Mouse (Mus musculus): ENCODE results near the gene Tmem72. TPM values are rescaled to one million over a fixed set of nuclear protein-coding genes. Genes with fewer than 3 reads are reported as not detected.

The Tmem72 gene
- polyA plus RNA-seq, 1 experiment from 2014 or later, result 0.09 TPM

GRCm38 (mm10) chr6:116664031-116664430, 52.7 kb downstream of the Tmem72 start:
- no peaks in the 10 kb centered on the region for H3K9me3 ChIP-seq (ENCODE audit: control insufficient read depth, low read length)
- no peak for ATAC-seq (ENCODE audit: insufficient number of reproducible peaks, insufficient read depth, low FRiP score, low read depth)
- WGBS, result 75% methylated on average over 6 of the region's 6 CpGs

DNA sequence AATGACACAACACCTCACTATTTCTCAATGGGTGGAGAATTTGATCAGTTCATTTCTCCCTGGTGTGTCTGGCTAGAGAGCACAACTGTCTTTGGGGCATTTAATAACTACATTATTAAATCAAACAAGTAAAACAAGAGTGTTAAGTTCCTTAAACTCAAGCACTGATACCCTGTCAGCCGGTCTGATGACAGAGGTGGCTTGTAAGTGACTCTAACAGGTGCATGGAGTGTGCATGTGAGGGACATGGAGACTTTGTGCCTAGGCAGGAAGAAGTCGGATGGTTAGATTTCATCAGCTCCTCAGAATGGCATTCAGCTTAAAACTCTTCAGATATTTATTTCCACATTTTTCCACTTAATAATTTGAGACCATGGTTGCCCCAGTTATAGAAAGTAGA, 53.3 kb downstream of the Tmem72 start:
- H3K4me3 ChIP-seq (ENCODE audit: control insufficient read depth in 1 of 2, insufficient read depth in 1 of 2, low read depth in 1 of 2, low read length in 2 of 2), result no peak overlapping the region
- 80% methylated on average over 2 of the region's 2 CpGs for WGBS
- H3K4me1 ChIP-seq (ENCODE audit: control insufficient read depth in 2 of 2, insufficient read depth in 2 of 2, low read length in 2 of 2), result peaks cover 0 to 12% of the 10 kb centered on the region in 2 experiments; a peak in 2 of 4 replicates

More at GRCm38 (mm10) chr6:116664031-116664430, 52.7 kb downstream of the Tmem72 start:
- Histone ChIP-seq H3K27me3 (ENCODE audit: control insufficient read depth, insufficient read depth, low read length) (no peaks in the 10 kb centered on the region), H3K4me3 (ENCODE audit: control insufficient read depth in 1 of 2, insufficient read depth in 1 of 2, low read depth in 1 of 2, low read length in 2 of 2) (no peak overlapping the region), H3K4me1 (ENCODE audit: control insufficient read depth in 2 of 2, insufficient read depth in 2 of 2, low read length in 2 of 2) (peaks cover 0 to 12% of the 10 kb centered on the region in 2 experiments; a peak in 2 of 4 replicates), H3K4me2 (ENCODE audit: low read length) (no peak overlapping the region), H3K36me3 (ENCODE audit: control insufficient read depth, insufficient read depth, low read length) (no peaks in the 10 kb centered on the region), H3K9ac (ENCODE audit: low read length) (no peak overlapping the region), H3K27ac (replicated peaks in 1 of 2; ENCODE audit: control insufficient read depth in 1 of 2, insufficient read depth in 1 of 2, low read depth in 2 of 2, low read length in 2 of 2) (no peak overlapping the region)

DNA sequence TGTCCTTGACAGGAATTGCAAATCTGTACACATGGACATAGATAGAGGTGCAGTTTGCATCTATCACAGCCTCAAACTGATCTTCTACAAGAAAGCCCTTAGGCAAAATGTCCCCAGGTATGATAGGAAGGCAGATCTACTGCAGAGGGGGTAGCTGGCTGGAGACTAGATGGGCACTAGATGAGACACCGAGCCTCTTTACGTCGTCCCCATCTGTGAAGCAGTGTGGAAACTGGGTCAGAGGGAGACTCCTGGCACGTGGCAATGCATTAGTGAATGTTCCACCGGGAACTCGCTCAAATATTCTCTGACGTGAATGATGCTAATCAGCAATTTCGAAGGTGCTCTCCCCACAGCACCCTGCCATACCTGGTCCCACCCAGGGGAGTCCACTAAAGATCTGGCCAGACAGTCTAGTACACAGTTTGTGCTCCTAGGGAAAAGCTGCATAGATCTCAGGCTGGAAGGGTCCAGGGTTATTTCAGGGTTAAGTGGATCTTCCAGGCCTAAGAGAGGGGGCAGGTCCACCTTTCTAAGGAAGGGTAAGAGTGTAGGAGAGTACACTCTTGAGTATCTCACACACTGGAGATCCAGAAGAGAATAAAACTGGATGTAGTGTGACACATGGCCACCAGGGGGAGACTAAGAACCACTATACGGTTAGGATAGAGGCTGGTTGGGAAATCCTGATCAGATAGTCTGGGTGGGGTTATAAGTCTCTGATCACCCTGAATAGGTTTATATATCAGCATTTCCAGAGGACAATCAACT, 62.8 kb downstream of the Tmem72 start:
- Histone ChIP-seq H3K27me3 (ENCODE audit: control insufficient read depth, insufficient read depth, low read length) (no peaks in the 10 kb centered on the region), H3K4me3 (ENCODE audit: control insufficient read depth in 1 of 2, insufficient read depth in 1 of 2, low read depth in 1 of 2, low read length in 2 of 2) (no peak overlapping the region), H3K4me1 (ENCODE audit: control insufficient read depth in 2 of 2, insufficient read depth in 2 of 2, low read length in 2 of 2) (peaks cover 18 to 23% of the 10 kb centered on the region in 2 experiments), H3K4me2 (ENCODE audit: low read length) (no peak overlapping the region), H3K27ac (replicated peaks in 1 of 2; ENCODE audit: control insufficient read depth in 1 of 2, insufficient read depth in 1 of 2, low read depth in 2 of 2, low read length in 2 of 2) (no peak overlapping the region), H3K36me3 (ENCODE audit: control insufficient read depth, insufficient read depth, low read length) (peaks cover 11% of the 10 kb centered on the region), H3K9ac (ENCODE audit: low read length) (no peak overlapping the region), H3K9me3 (ENCODE audit: control insufficient read depth, low read length) (no peaks in the 10 kb centered on the region)
- ATAC-seq (ENCODE audit: insufficient number of reproducible peaks, insufficient read depth, low FRiP score, low read depth), result no peak
- 56% methylated on average over 9 of the region's 9 CpGs for WGBS

More for the DNA sequence above, 53.3 kb downstream of the Tmem72 start:
- Histone ChIP-seq H3K27me3 (ENCODE audit: control insufficient read depth, insufficient read depth, low read length) (no peaks in the 10 kb centered on the region), H3K4me2 (ENCODE audit: low read length) (no peak overlapping the region), H3K27ac (replicated peaks in 1 of 2; ENCODE audit: control insufficient read depth in 1 of 2, insufficient read depth in 1 of 2, low read depth in 2 of 2, low read length in 2 of 2) (no peak overlapping the region), H3K9ac (ENCODE audit: low read length) (no peak overlapping the region), H3K36me3 (ENCODE audit: control insufficient read depth, insufficient read depth, low read length) (no peaks in the 10 kb centered on the region), H3K9me3 (ENCODE audit: control insufficient read depth, low read length) (no peaks in the 10 kb centered on the region)
- ATAC-seq (ENCODE audit: insufficient number of reproducible peaks, insufficient read depth, low FRiP score, low read depth), result no peak

GRCm38 (mm10) chr6:116653191-116653590, 63.5 kb downstream of the Tmem72 start:
- no peak overlapping the region for H3K4me2 ChIP-seq (ENCODE audit: low read length)
- no peaks in the 10 kb centered on the region for H3K9me3 ChIP-seq (ENCODE audit: control insufficient read depth, low read length)
- no peak overlapping the region for H3K4me3 ChIP-seq (ENCODE audit: control insufficient read depth in 1 of 2, insufficient read depth in 1 of 2, low read depth in 1 of 2, low read length in 2 of 2)
- WGBS, result 82% methylated on average over 3 of the region's 3 CpGs
- H3K9ac ChIP-seq (ENCODE audit: low read length), result no peak overlapping the region
- ATAC-seq (ENCODE audit: insufficient number of reproducible peaks, insufficient read depth, low FRiP score, low read depth), result no peak
- H3K36me3 ChIP-seq (ENCODE audit: control insufficient read depth, insufficient read depth, low read length), result peaks cover 11% of the 10 kb centered on the region
- H3K4me1 ChIP-seq (ENCODE audit: control insufficient read depth in 2 of 2, insufficient read depth in 2 of 2, low read length in 2 of 2), result peaks cover 18 to 23% of the 10 kb centered on the region in 2 experiments
- H3K27me3 ChIP-seq (ENCODE audit: control insufficient read depth, insufficient read depth, low read length), result no peaks in the 10 kb centered on the region
- H3K27ac ChIP-seq (replicated peaks in 1 of 2; ENCODE audit: control insufficient read depth in 1 of 2, insufficient read depth in 1 of 2, low read depth in 2 of 2, low read length in 2 of 2), result no peak overlapping the region

- H3K9ac ChIP-seq (ENCODE audit: low read length), result peak overlapping the region; percentile 66
- peak overlapping the region; percentile 61 for H3K4me2 ChIP-seq (ENCODE audit: low read length)
- ATAC-seq (ENCODE audit: insufficient number of reproducible peaks, insufficient read depth, low FRiP score, low read depth), result peak; percentile 22; the same call in 1 of the 2 replicates
- peaks cover 11% of the 10 kb centered on the region for H3K36me3 ChIP-seq (ENCODE audit: control insufficient read depth, insufficient read depth, low read length)
- 46% methylated on average over 20 of the region's 20 CpGs for WGBS
- H3K27me3 ChIP-seq (ENCODE audit: control insufficient read depth, insufficient read depth, low read length), result no peaks in the 10 kb centered on the region
- H3K9me3 ChIP-seq (ENCODE audit: control insufficient read depth, low read length), result no peaks in the 10 kb centered on the region
- peaks cover 18 to 23% of the 10 kb centered on the region in 2 experiments for H3K4me1 ChIP-seq (ENCODE audit: control insufficient read depth in 2 of 2, insufficient read depth in 2 of 2, low read length in 2 of 2)
- H3K4me3 ChIP-seq (ENCODE audit: control insufficient read depth in 1 of 2, insufficient read depth in 1 of 2, low read depth in 1 of 2, low read length in 2 of 2), result peak overlapping the region; percentile 29 to 39
- H3K27ac ChIP-seq (replicated peaks in 1 of 2; ENCODE audit: control insufficient read depth in 1 of 2, insufficient read depth in 1 of 2, low read depth in 2 of 2, low read length in 2 of 2), result peak overlapping the region; percentile 52 to 58
These were observed 65.1 kb downstream of the Tmem72 start for GRCm38 (mm10) chr6:116651437-116652118.

DNA sequence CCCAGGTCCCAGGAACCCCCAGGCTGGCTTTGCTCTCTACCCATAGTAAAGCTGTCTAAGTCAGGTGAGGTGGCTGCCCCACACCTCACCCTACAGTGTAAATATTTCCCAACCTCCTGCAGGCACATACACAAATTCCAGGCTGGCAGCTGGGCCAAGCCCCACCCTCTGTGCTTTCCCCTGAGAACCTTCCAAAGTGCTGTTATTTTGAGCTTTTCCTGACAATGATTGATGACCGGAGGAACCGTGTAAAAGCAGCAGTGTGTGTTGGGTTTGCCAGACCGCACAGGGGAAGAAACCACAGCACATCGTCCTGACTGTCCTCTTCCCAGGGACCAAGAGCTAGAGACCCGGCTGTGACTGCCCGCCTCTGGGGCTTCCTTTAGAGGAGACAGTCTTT, 66.3 kb downstream of the Tmem72 start, which contains the start of gene Depp1:
Depp1 (plus strand) TSS at position 204 of the 400 bp plus-strand sequence.
- H3K9me3 ChIP-seq (ENCODE audit: control insufficient read depth, low read length), result no peaks in the 10 kb centered on the region
- peaks cover 18 to 25% of the 10 kb centered on the region in 2 experiments for H3K4me1 ChIP-seq (ENCODE audit: control insufficient read depth in 2 of 2, insufficient read depth in 2 of 2, low read length in 2 of 2)
- H3K27ac ChIP-seq (replicated peaks in 1 of 2; ENCODE audit: control insufficient read depth in 1 of 2, insufficient read depth in 1 of 2, low read depth in 2 of 2, low read length in 2 of 2), result peak within 1 kb of the TSS; percentile 75 to 82
- H3K27me3 ChIP-seq (ENCODE audit: control insufficient read depth, insufficient read depth, low read length), result no peaks in the 10 kb centered on the region
- peaks cover 11% of the 10 kb centered on the region for H3K36me3 ChIP-seq (ENCODE audit: control insufficient read depth, insufficient read depth, low read length)
- WGBS, result 9% methylated on average over 6 of the region's 6 CpGs
- peak within 1 kb of the TSS; percentile 66 for H3K9ac ChIP-seq (ENCODE audit: low read length)
- peak; percentile 47 for ATAC-seq (ENCODE audit: insufficient number of reproducible peaks, insufficient read depth, low FRiP score, low read depth)
- peak within 1 kb of the TSS; percentile 61 for H3K4me2 ChIP-seq (ENCODE audit: low read length)
- H3K4me3 ChIP-seq (ENCODE audit: control insufficient read depth in 1 of 2, insufficient read depth in 1 of 2, low read depth in 1 of 2, low read length in 2 of 2), result peak within 1 kb of the TSS; percentile 39 to 42

- Histone ChIP-seq H3K27ac (replicated peaks in 1 of 2; ENCODE audit: control insufficient read depth in 1 of 2, insufficient read depth in 1 of 2, low read depth in 2 of 2, low read length in 2 of 2) (peak overlapping the region; percentile 75 to 82), H3K36me3 (ENCODE audit: control insufficient read depth, insufficient read depth, low read length) (peaks cover 11% of the 10 kb centered on the region), H3K27me3 (ENCODE audit: control insufficient read depth, insufficient read depth, low read length) (no peaks in the 10 kb centered on the region), H3K4me1 (ENCODE audit: control insufficient read depth in 2 of 2, insufficient read depth in 2 of 2, low read length in 2 of 2) (peaks cover 24 to 31% of the 10 kb centered on the region in 2 experiments), H3K4me2 (ENCODE audit: low read length) (no peak overlapping the region), H3K9me3 (ENCODE audit: control insufficient read depth, low read length) (no peaks in the 10 kb centered on the region), H3K9ac (ENCODE audit: low read length) (0 out of 2 replicates have a peak overlapping the region, but pooled peaks have one; percentile 66), H3K4me3 (ENCODE audit: control insufficient read depth in 1 of 2, insufficient read depth in 1 of 2, low read depth in 1 of 2, low read length in 2 of 2) (no peak overlapping the region)
- 67% methylated on average over 7 of the region's 7 CpGs for WGBS
- no peak for ATAC-seq (ENCODE audit: insufficient number of reproducible peaks, insufficient read depth, low FRiP score, low read depth)
These were observed 66.9 kb downstream of the Tmem72 start for GRCm38 (mm10) chr6:116649811-116650210.

Data from heart, embryonic 14.5 days (tissue).